Mouse (Mus musculus) heart, adult 2 months (tissue): ENCODE measurements around the gene Zan.

Experiments
- CTCF ChIP-seq: fragments of 200-600 bp; IDR thresholded peaks from 2 replicates; pipeline ENCODE4 v1.8.1; 2022; ENCODE audit warnings: antibody characterized with exemption, mild to moderate bottlenecking, moderate library complexity
- POLR2A ChIP-seq: fragments of 200-500 bp; IDR thresholded peaks from 2 replicates; pipeline ENCODE4 v1.6.1; 2011; ENCODE audit warnings: mild to moderate bottlenecking, low read depth, low read length, control low read depth; ENCODE audit not compliant: insufficient read depth

DNA sequence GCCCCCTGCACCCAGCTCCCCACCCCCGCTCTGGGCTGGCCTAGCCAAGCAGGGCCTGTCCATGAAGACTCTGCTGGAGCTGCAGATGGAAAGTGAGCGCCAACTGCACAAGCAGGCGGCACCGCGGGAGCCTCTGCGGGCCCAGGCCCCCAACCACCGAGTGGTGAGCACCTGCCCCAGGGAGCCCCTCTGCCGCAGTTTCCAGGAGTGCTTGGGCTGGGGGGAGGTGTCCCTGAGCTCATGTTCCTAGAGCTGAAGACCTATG lies 47.3 kb upstream of the Zan start:
- TF ChIP-seq CTCF (no peak), POLR2A (no peak)
